Mouse (Mus musculus) stomach, embryonic 16.5 days (tissue): ENCODE measurements around the gene Gm28919. TPM values are rescaled to one million over a fixed set of nuclear protein-coding genes. Genes with fewer than 3 reads are reported as not detected.
"Not testable (repeated sequence)": the region's sequence is repeated elsewhere in the genome, so short reads cannot be mapped to it uniquely, and the experiment has no call there.

Experiments
- ATAC-seq: fragments of 200-750 bp; cut with Nextera tagmentation; 2 replicates; pipeline ENCODE4 v1.8.0; 2017; ENCODE audit warnings: moderate number of reproducible peaks, moderate TSS enrichment; ENCODE audit not compliant: insufficient read depth, low FRiP score
- H3K27ac ChIP-seq: fragments of 300-500 bp; sonication (generic); 2 replicates; pipeline ENCODE4 v1.5.1; 2014; ENCODE audit warnings: low read length
- H3K27me3 ChIP-seq: fragments of 300-500 bp; sonication (generic); 2 replicates; pipeline ENCODE4 v1.6.1; 2014; ENCODE audit warnings: low read length, control low read depth, mixed read lengths; ENCODE audit not compliant: control insufficient read depth, insufficient read depth
- H3K36me3 ChIP-seq: fragments of 300-500 bp; sonication (generic); 2 replicates; pipeline ENCODE4 v1.6.1; 2014; ENCODE audit warnings: low read length; ENCODE audit not compliant: control insufficient read depth, insufficient read depth
- H3K4me1 ChIP-seq: fragments of 300-500 bp; sonication (generic); 2 replicates; pipeline ENCODE4 v1.6.1; 2014; ENCODE audit warnings: low read length, control low read depth, mixed read lengths; ENCODE audit not compliant: control insufficient read depth, insufficient read depth
- H3K4me2 ChIP-seq: fragments of 300-500 bp; sonication (generic); 2 replicates; pipeline ENCODE4 v1.6.1; 2014; ENCODE audit warnings: low read depth, low read length, mixed read lengths
- H3K4me3 ChIP-seq: fragments of 300-500 bp; sonication (generic); replicated peaks from 2 replicates; pipeline ENCODE4 v1.5.1; 2014; ENCODE audit warnings: mild to moderate bottlenecking, low read length
- H3K9ac ChIP-seq: fragments of 300-500 bp; sonication (generic); 2 replicates; pipeline ENCODE4 v1.6.1; 2014; ENCODE audit warnings: low read length
- H3K9me3 ChIP-seq: fragments of 300-500 bp; sonication (generic); replicated peaks from 2 replicates; pipeline ENCODE4 v1.6.1; 2016; ENCODE audit warnings: low read length, control low read depth; ENCODE audit not compliant: control insufficient read depth
- WGBS: fragments of 180-500 bp; shearing (Covaris S2); extraction: QIAGEN DNeasy Blood & Tissue Kit; methylation state at CpG from one replicate; pipeline ENCODE4 v1.1.7; 2014; 5-methylcytosine and 5-hydroxymethylcytosine counted together
- polyA plus RNA-seq: library from polyadenylated mRNA; unstranded; fragments of >200 nt; fragmentation: Nextera tagmentation; extraction: Ambion mirVana; gene quantifications from 2 replicates; pipeline ENCODE4 v1.2.1, GENCODE M21; 2015

Gene Gm28919
- not detected in 2 replicates for polyA plus RNA-seq

DNA sequence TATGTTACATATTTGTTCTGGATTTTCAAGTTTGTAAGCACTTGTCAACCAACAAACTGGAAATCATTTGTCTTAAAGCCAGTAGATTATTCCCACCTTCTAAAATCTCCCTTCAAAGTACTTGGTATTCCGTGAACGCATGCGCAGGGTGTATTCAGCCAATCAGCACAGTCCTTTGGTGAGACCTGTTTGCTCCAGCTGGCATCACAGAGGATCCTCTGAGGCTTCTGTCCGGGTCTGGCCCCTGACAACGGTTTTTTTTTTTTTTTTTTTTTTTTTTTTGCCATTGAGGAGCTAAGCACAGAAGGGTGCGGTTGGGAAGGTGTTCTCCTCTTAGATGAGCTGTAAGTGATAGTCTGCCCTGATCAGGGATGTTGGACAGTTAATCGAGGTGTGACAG is at the start of gene Gm28919:
TSS of gene Gm28919 (plus strand) at position 301 of the 400 bp plus-strand sequence.
- not testable (repeated sequence) for H3K9me3 ChIP-seq, H3K27me3 ChIP-seq, H3K4me1 ChIP-seq, H3K36me3 ChIP-seq, H3K27ac ChIP-seq, H3K9ac ChIP-seq, ATAC-seq, H3K4me3 ChIP-seq, H3K4me2 ChIP-seq
- 50% methylated on average over 1 of the region's 7 CpGs for WGBS

Other genes starting within 250 kb of the Gm28919 start
- gene Gm21719, start 99.3 kb downstream of the Gm28919 start, polyA plus RNA-seq = not detected in 2 replicates